Mouse (Mus musculus): ENCODE measurements at regions not wholly inside any gene's neighbourhood (a gene's known extent, or its start where the extent isn't known, plus 50 kb on each side); places are given as distances from the start of the nearest gene placed in this dataset.

- TF ChIP-seq CTCF (IDR thresholded peaks at IDR 0.05; ENCODE audit: borderline replicate concordance, insufficient read depth, low read length): no peak
- TF ChIP-seq POLR2A (IDR thresholded peaks at IDR 0.05; ENCODE audit: low read depth, low read length): no peak
Observed at GRCm38 (mm10) chr3:82223379-82223778, 77.8 kb upstream of the Gucy1a1 start.
